Mouse (Mus musculus) kidney, postnatal 0 days (tissue): Measurements from ENCODE around the gene Ces3a. TPM values are rescaled to one million over a fixed set of nuclear protein-coding genes. Genes with fewer than 3 reads are reported as not detected.
A peak's percentile ranks its signal among the peaks of the same experiment; 100 is the strongest.
"Not testable (repeated sequence)": the region's sequence is repeated elsewhere in the genome, so short reads cannot be mapped to it uniquely, and the experiment has no call there.

ENCODE experiments used
- ATAC-seq: fragments of 200-750 bp; cut with Nextera tagmentation; replicated peaks from 2 replicates; pipeline ENCODE4 v1.8.0; 2017; ENCODE audit warnings: low read depth, moderate number of reproducible peaks, moderate TSS enrichment, moderate library complexity; ENCODE audit not compliant: low FRiP score
- DNase-seq: peaks from one replicate; pipeline ENCODE4 v3.0.0-alpha.2; 2016; ENCODE audit warnings: low spot score
- H3K27ac ChIP-seq: fragments of 300-500 bp; sonication (generic); 2 replicates; pipeline ENCODE4 v1.5.1; 2014; ENCODE audit warnings: mild to moderate bottlenecking
- H3K27me3 ChIP-seq: fragments of 300-500 bp; sonication (generic); 2 replicates; pipeline ENCODE4 v1.6.1; 2014; ENCODE audit warnings: low read length, mixed read lengths; ENCODE audit not compliant: insufficient read depth
- H3K36me3 ChIP-seq: fragments of 300-500 bp; sonication (generic); 2 replicates; pipeline ENCODE4 v1.6.1; 2014; ENCODE audit warnings: low read length, mixed read lengths; ENCODE audit not compliant: insufficient read depth
- H3K4me1 ChIP-seq: fragments of 300-500 bp; sonication (generic); replicated peaks from 2 replicates; pipeline ENCODE4 v1.6.1; 2014; ENCODE audit warnings: antibody characterized with exemption, low read length, mixed read lengths; ENCODE audit not compliant: insufficient read depth
- H3K4me2 ChIP-seq: fragments of 300-500 bp; sonication (generic); 2 replicates; pipeline ENCODE4 v1.6.1; 2014; ENCODE audit warnings: mild to moderate bottlenecking, low read length, moderate library complexity, mixed read lengths
- H3K4me3 ChIP-seq: fragments of 300-500 bp; sonication (generic); replicated peaks from 2 replicates; pipeline ENCODE4 v1.5.1; 2014; ENCODE audit warnings: low read depth, low read length
- H3K9ac ChIP-seq: fragments of 300-500 bp; sonication (generic); 2 replicates; pipeline ENCODE4 v1.6.1; 2014; ENCODE audit warnings: low read depth, low read length
- H3K9me3 ChIP-seq: fragments of 300-500 bp; sonication (generic); replicated peaks from 2 replicates; pipeline ENCODE4 v1.6.1; 2016; ENCODE audit warnings: low read length, inconsistent platforms, mixed read lengths
- CTCF ChIP-seq: IDR thresholded peaks from 2 replicates; pipeline ENCODE4 v1.5.1; 2016; ENCODE audit warnings: antibody characterized with exemption, low read depth, mild to moderate bottlenecking, moderate library complexity
- WGBS: fragments of 180-500 bp; shearing (Covaris S2); extraction: QIAGEN DNeasy Blood & Tissue Kit; methylation state at CpG from one replicate; pipeline ENCODE4 v1.1.7; 2014; 5-methylcytosine and 5-hydroxymethylcytosine counted together
- polyA plus RNA-seq: library from polyadenylated mRNA; unstranded; fragments of >200 nt; fragmentation: Nextera tagmentation; extraction: Ambion mirVana; gene quantifications from 2 replicates; pipeline ENCODE4 v1.2.1, GENCODE M21; 2015

Gene Ces3a
- polyA plus RNA-seq, 1 experiment from 2014 or later, result not detected

DNA sequence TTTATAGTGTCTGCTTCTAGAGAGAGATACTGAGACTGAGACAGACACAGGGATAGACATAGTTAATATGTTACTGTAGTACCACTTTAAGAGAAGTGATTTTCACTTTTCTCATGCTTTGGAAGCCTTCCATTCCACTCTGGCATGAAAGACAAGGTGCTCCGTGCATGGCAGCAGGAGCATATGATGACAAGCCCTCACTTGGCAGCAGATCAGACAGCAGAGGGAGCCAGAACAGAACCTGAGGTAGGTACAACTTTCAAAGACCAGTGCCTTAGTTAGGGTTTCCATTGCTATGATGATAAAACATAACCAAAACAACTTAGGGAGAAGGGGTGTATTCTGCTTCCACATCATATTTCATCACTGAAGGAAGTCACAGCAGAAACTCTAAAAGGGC, 25.3 kb upstream of the Ces3a start:
- 53% methylated on average over 1 of the region's 1 CpGs for WGBS
- Histone ChIP-seq H3K27ac (no peak overlapping the region), H3K27me3 (no peaks in the 10 kb centered on the region), H3K4me3 (no peak overlapping the region), H3K4me2 (no peak overlapping the region), H3K9me3 (no peaks in the 10 kb centered on the region), H3K4me1 (no peaks in the 10 kb centered on the region), H3K9ac (no peak overlapping the region), H3K36me3 (no peaks in the 10 kb centered on the region)
- peak; percentile 32; the same call in 1 of the 2 replicates for TF ChIP-seq CTCF
- DNase-seq, result no peak
- no peak for ATAC-seq

DNA sequence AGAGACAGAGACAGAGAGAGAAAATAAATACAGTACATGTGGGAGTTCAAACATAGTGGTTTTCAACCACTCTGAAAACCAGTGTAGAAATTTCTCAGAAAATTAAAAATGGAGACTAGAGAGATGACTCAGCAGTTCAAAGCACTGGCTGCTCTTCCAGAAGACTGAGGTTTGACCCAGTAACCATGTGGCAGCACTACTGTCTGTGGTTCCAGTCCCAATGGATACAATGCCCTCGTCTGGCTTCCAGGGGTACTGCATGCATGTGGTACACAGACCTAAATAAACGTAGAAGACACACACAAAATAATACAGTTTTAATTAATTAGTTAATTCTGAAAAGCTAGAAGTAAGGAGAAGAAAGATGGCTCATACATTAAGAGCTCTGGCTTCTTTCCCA, 23.4 kb upstream of the Ces3a start:
- H3K36me3 ChIP-seq, result no peaks in the 10 kb centered on the region
- DNase-seq (no peak), ATAC-seq (no peak)
- H3K4me2 ChIP-seq, result no peak overlapping the region
- no peaks in the 10 kb centered on the region for H3K4me1 ChIP-seq
- H3K9ac ChIP-seq, result no peak overlapping the region
- H3K4me3 ChIP-seq, result no peak overlapping the region
- no peaks in the 10 kb centered on the region for H3K9me3 ChIP-seq
- H3K27me3 ChIP-seq, result no peaks in the 10 kb centered on the region
- TF ChIP-seq CTCF, result peak; percentile 50
- no peak overlapping the region for H3K27ac ChIP-seq
- WGBS, result 61% methylated on average over 2 of the region's 2 CpGs

DNA sequence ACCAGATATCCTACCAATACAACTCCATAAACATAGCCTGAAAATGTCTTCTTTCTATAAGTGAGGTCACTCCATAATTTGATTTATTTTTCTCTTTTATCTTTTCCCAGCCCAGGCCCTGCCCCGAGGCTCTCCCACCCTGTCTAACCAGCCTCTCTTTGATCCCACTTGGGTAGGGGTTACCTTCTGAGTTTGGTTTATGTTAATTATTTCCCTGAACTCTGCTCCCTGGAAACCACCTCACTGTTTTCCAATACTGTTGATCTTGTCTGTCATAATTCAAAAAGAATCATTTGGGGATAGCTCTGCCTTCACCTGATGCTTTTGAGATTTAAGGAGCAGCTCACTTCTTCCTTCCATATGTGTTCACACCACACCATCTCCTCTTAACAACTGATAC, 4.9 kb upstream of the Ces3a start:
- Histone ChIP-seq H3K4me2 (no peak overlapping the region), H3K9ac (no peak overlapping the region), H3K36me3 (no peaks in the 10 kb centered on the region), H3K4me1 (no peaks in the 10 kb centered on the region), H3K27ac (no peak overlapping the region), H3K4me3 (no peak overlapping the region), H3K9me3 (no peaks in the 10 kb centered on the region), H3K27me3 (no peaks in the 10 kb centered on the region)
- 47% methylated on average over 1 of the region's 1 CpGs for WGBS
- no peak for ATAC-seq
- DNase-seq, result no peak
- TF ChIP-seq CTCF, result no peak

DNA sequence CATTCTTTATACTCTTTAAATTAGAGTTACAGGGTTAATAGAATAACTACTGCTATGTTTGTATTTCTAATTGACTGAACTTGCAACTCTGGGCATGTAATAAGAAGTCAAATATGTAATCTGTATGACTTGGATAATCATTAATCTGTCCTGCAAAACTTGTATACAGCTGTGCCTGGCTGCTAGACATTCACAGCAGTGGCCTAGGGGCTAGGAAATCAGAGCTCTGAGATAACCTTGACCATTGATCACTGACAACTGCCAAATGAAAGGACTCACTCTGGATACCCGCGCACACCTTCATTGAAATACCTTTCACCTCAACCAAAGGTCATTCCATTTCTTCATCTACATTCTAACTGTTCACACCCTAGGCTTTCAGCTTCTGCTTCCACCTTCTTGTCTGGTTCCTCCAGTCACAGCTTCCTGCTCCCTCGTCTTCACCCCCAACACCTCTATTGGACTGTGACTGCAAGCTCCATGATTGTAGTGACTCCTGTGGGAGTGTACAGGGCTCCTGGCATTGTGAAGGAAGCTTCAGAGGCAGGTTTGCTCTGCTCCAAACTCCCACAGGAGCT, 2.5 kb upstream of the Ces3a start:
- peak; percentile 2 for DNase-seq
- no peaks in the 10 kb centered on the region for H3K4me1 ChIP-seq
- no peak overlapping the region for H3K9ac ChIP-seq
- no peaks in the 10 kb centered on the region for H3K9me3 ChIP-seq
- no peaks in the 10 kb centered on the region for H3K36me3 ChIP-seq
- no peak overlapping the region for H3K4me3 ChIP-seq
- WGBS, result 66% methylated on average over 3 of the region's 3 CpGs
- no peak for ATAC-seq
- H3K27ac ChIP-seq, result no peak overlapping the region
- H3K27me3 ChIP-seq, result no peaks in the 10 kb centered on the region
- H3K4me2 ChIP-seq, result no peak overlapping the region
- no peak for TF ChIP-seq CTCF

DNA sequence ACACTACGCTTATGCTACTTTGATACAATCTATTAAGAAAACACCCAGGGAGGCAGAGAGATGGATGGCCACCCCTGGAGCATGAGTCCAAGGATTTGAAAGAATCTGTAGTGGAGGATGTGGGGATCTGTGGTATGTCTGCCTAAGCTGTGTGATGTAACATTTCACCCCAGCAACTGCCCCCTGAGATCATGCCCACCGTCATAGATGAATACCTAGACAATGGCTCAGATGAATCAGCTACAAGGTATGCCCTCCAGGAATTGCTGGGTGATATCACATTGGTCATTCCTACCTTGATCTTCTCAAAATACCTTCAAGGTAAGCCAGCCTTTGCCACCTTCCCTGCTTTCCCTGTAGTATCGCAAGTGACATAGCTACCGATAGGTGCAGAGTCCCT, 7.8 kb downstream of the Ces3a start:
- 89% methylated on average over 4 of the region's 4 CpGs for WGBS

DNA sequence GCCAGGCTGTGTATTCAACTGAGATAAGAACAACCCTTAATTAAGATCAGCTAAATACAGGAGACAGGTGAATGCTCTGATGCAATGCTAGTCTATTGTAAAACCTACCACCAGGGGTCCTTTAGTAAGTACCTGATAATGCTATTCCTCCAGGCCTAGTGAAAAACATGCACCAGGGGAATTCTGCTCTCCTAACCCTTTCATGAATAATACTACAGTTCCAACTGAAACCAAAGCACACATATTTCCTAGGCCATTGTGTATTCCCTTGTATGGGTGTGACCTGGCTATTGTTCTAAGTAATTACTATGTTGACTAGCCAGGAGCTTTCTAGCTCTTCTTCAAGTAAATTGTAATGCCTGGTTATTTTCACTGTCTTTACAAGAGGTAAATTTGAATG, 11.7 kb downstream of the Ces3a start:
- Histone ChIP-seq H3K4me3 (no peak overlapping the region), H3K4me2 (no peak overlapping the region), H3K27ac (no peak overlapping the region), H3K9me3 (no peaks in the 10 kb centered on the region), H3K9ac (no peak overlapping the region), H3K4me1 (no peaks in the 10 kb centered on the region), H3K36me3 (no peaks in the 10 kb centered on the region), H3K27me3 (no peaks in the 10 kb centered on the region)
- no peak for TF ChIP-seq CTCF
- DNase-seq, result no peak
- ATAC-seq, result no peak

More for the DNA sequence above, 7.8 kb downstream of the Ces3a start:
- DNase-seq (no peak), ATAC-seq (no peak)
- H3K36me3 ChIP-seq, result no peaks in the 10 kb centered on the region
- no peaks in the 10 kb centered on the region for H3K9me3 ChIP-seq
- no peaks in the 10 kb centered on the region for H3K4me1 ChIP-seq
- no peak overlapping the region for H3K9ac ChIP-seq
- H3K4me2 ChIP-seq, result no peak overlapping the region
- no peak overlapping the region for H3K27ac ChIP-seq
- no peak overlapping the region for H3K4me3 ChIP-seq
- no peak for TF ChIP-seq CTCF
- H3K27me3 ChIP-seq, result no peaks in the 10 kb centered on the region

DNA sequence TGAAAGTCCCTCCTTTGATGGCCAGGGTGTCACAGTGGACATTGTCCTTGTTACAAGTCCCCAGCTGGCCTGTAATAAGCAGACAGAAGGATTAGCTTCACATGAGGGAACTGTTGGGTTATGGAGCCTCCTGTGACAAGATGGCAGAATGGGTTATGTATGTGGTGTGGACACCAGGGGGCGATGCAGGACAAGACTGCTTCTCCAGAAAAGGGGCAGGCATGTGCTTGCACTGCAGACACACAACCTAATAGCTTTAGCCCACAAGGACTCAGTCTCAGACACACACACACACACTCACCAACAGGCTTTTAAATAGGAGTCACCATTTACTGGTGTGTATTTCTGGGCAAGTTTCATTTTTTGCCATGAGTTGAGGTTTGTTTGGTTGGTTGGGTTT, 18.4 kb downstream of the Ces3a start:
- WGBS, result 9% methylated on average over 1 of the region's 1 CpGs
- no peak for ATAC-seq
- no peak overlapping the region for H3K4me3 ChIP-seq

DNA sequence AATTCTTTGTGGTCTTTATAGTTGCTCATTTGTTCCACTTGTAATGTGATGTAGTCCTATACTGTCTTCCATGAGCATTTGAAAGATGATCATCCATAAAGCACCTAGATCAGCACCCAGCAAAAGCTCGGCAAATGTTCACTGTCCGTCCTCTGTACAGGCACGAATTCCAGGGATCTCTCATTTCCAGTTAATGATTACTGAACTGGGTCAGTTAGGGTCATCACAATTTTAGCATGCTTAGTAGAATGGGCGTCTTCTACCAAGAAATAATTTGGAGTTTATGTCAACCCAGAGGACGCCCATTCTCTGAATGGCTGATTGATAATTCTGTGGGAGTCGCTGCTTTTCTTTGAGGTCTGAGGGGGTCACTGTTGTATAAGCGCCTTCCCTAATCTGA, 19.5 kb downstream of the Ces3a start:
- not testable (repeated sequence) for ATAC-seq, DNase-seq, H3K36me3 ChIP-seq, H3K4me3 ChIP-seq, H3K4me1 ChIP-seq, H3K9me3 ChIP-seq, H3K27me3 ChIP-seq, H3K27ac ChIP-seq, H3K4me2 ChIP-seq, H3K9ac ChIP-seq
- 52% methylated on average over 7 of the region's 7 CpGs for WGBS

More for the DNA sequence above, 18.4 kb downstream of the Ces3a start:
- DNase-seq, result peak; percentile 46
- H3K36me3 ChIP-seq, result no peaks in the 10 kb centered on the region
- H3K9ac ChIP-seq, result no peak overlapping the region
- H3K4me2 ChIP-seq, result no peak overlapping the region
- no peak overlapping the region for H3K27ac ChIP-seq
- peak; percentile 70 for TF ChIP-seq CTCF
- H3K27me3 ChIP-seq, result no peaks in the 10 kb centered on the region
- H3K9me3 ChIP-seq, result no peaks in the 10 kb centered on the region
- H3K4me1 ChIP-seq, result no peaks in the 10 kb centered on the region
